Mouse (Mus musculus): ENCODE data around the gene Usp35.

Gene Usp35

GRCm38 (mm10) chr7:97314646-97315045, 17.2 kb downstream of the Usp35 start:
- no peak for DNase-seq (ENCODE audit: low read depth, low spot score)

GRCm38 (mm10) chr7:97313364-97313995, 18.3 kb downstream of the Usp35 start:
- DNase-seq (ENCODE audit: low read depth, low spot score), result no peak

- no peak for DNase-seq (ENCODE audit: low read depth, low spot score)
These were observed 19.0 kb downstream of the Usp35 start for GRCm38 (mm10) chr7:97312856-97313255.

GRCm38 (mm10) chr7:97312196-97312595, 19.6 kb downstream of the Usp35 start:
- DNase-seq (ENCODE audit: low read depth, low spot score), result no peak

- no peak for DNase-seq (ENCODE audit: low read depth, low spot score)
These were observed 20.2 kb downstream of the Usp35 start for GRCm38 (mm10) chr7:97311620-97312019.

GRCm38 (mm10) chr7:97310341-97310635, 21.5 kb downstream of the Usp35 start:
- no peak for DNase-seq (ENCODE audit: low read depth, low spot score)

- no peak for DNase-seq (ENCODE audit: low read depth, low spot score)
These were observed 22.1 kb downstream of the Usp35 start for GRCm38 (mm10) chr7:97309461-97310340.

GRCm38 (mm10) chr7:97307546-97307945, 24.3 kb downstream of the Usp35 start:
- no peak for DNase-seq (ENCODE audit: low read depth, low spot score)

GRCm38 (mm10) chr7:97306813-97307212, 25.0 kb downstream of the Usp35 start:
- no peak for DNase-seq (ENCODE audit: low read depth, low spot score)

GRCm38 (mm10) chr7:97305206-97305605, 26.6 kb downstream of the Usp35 start:
- DNase-seq (ENCODE audit: low read depth, low spot score), result no peak

- no peak for DNase-seq (ENCODE audit: low read depth, low spot score)
These were observed 27.3 kb downstream of the Usp35 start for GRCm38 (mm10) chr7:97304471-97304870.

- DNase-seq (ENCODE audit: low read depth, low spot score), result no peak
These were observed 28.2 kb downstream of the Usp35 start for GRCm38 (mm10) chr7:97303614-97304013.

GRCm38 (mm10) chr7:97302876-97303275, 28.9 kb downstream of the Usp35 start:
- no peak for DNase-seq (ENCODE audit: low read depth, low spot score)

- DNase-seq (ENCODE audit: low read depth, low spot score), result no peak
These were observed 29.6 kb downstream of the Usp35 start for GRCm38 (mm10) chr7:97302261-97302660.

GRCm38 (mm10) chr7:97301321-97301720, 30.5 kb downstream of the Usp35 start:
- no peak for DNase-seq (ENCODE audit: low read depth, low spot score)

- DNase-seq (ENCODE audit: low read depth, low spot score), result no peak
These were observed 30.9 kb downstream of the Usp35 start for GRCm38 (mm10) chr7:97300914-97301313.

- no peak for DNase-seq (ENCODE audit: low read depth, low spot score)
These were observed 32.9 kb downstream of the Usp35 start for GRCm38 (mm10) chr7:97298943-97299342.

GRCm38 (mm10) chr7:97298279-97298678, 33.5 kb downstream of the Usp35 start:
- DNase-seq (ENCODE audit: low read depth, low spot score), result no peak

GRCm38 (mm10) chr7:97297466-97297865, 34.4 kb downstream of the Usp35 start:
- peak; percentile 71 for DNase-seq (ENCODE audit: low read depth, low spot score)

GRCm38 (mm10) chr7:97296986-97297385, 34.8 kb downstream of the Usp35 start:
- DNase-seq (ENCODE audit: low read depth, low spot score), result no peak

GRCm38 (mm10) chr7:97271068-97271467, 60.8 kb downstream of the Usp35 start:
- DNase-seq (ENCODE audit: low read depth, low spot score), result no peak

GRCm38 (mm10) chr7:97270367-97270766, 61.5 kb downstream of the Usp35 start:
- peak; percentile 55 for DNase-seq (ENCODE audit: low read depth, low spot score)

- no peak for DNase-seq (ENCODE audit: low read depth, low spot score)
These were observed 69.3 kb downstream of the Usp35 start for GRCm38 (mm10) chr7:97262541-97262940.
